Mouse (Mus musculus) gastrocnemius, postnatal 4 days (tissue): ENCODE data around the gene Optn. TPM values are rescaled to one million over a fixed set of nuclear protein-coding genes. Genes with fewer than 3 reads are reported as not detected.

ENCODE experiments used
- DNase-seq, 2 experiments: peaks; one replicate each; pipeline ENCODE4 v3.0.0; 2021 to 2022; ENCODE audit warnings: low spot score in 2 of 2, mixed read lengths in 2 of 2
- total RNA-seq, 2 experiments: library from RNA; stranded (reverse); gene quantifications; 2 replicates each; pipeline ENCODE4 v1.2.3; 2021

Optn gene
- total RNA-seq, 2 experiments from 2014 or later = 11.4 to 12.3 TPM

GRCm38 (mm10) chr2:5062496-5063298, 1.2 kb downstream of the Optn start:
- DNase-seq = no peak

DNA sequence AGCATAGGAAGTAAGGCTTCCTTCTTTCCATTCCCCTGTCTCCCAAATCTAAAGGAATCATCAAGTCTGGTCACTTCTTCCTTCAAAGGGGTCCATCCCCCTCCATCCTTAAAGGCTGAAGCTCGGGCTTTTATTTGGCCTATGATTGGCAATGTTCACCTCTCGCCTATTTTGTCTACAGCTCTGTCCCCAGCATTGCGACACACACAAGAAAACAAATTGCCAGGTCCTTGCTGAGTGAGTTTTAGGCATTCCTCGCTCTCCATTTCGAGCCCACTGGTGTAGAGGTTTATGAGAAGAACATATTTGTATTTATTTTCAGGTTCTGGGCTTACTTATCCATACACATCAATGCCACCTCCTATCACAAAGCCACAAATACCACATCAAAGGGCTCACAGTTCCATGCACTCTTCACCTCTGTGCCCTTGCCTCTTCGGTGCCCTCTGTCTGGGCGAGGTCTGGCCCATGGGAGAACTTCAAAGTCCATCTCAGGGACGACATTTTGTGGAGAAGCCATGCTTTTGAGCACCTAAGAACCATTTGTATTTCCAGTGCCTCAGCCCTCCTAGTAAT, 2.6 kb downstream of the Optn start:
- DNase-seq = no peak

GRCm38 (mm10) chr2:5059997-5060396, 3.9 kb downstream of the Optn start:
- no peak for DNase-seq

DNA sequence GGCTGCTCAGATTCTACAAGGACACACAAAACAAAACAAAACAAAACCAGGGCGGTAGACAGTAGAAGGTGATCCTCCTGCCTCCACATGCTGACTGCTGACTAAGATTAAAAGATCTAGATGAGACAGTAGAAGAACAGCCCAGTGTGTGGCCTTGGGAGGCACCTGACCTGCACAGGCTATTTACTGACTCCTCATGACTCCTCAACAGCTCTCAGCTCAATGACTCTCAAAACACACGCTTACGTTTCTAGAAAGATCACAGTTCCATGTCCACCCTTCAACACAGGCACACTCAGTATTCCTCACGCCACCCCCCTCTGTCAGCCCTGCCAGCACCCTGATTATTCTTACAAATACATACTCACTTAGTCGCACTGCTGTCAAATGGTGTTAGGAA, 5.4 kb downstream of the Optn start:
- no peak for DNase-seq

DNA sequence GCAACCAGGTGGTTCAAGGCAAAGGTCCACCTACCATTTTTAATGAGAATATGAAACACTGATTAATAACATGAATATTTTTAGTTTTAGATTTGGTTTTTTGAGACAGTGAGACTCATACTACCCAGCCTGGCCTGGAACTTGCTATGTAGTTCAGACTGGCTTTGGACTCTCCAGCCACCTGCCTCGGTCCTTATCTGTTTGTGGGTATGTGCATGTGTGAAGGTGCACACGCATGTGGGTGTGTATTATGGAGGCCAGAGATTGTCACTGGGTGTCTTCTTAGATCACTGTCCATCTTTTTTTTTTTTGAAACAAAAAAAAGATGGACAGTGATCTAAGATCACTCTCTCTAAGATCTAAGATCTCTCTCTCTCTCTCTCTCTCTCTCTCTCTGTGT, 13.3 kb downstream of the Optn start:
- DNase-seq = no peak

GRCm38 (mm10) chr2:5047016-5047415, 16.8 kb downstream of the Optn start:
- DNase-seq = no peak

GRCm38 (mm10) chr2:5045269-5045965, 18.4 kb downstream of the Optn start:
- DNase-seq = no peak

DNA sequence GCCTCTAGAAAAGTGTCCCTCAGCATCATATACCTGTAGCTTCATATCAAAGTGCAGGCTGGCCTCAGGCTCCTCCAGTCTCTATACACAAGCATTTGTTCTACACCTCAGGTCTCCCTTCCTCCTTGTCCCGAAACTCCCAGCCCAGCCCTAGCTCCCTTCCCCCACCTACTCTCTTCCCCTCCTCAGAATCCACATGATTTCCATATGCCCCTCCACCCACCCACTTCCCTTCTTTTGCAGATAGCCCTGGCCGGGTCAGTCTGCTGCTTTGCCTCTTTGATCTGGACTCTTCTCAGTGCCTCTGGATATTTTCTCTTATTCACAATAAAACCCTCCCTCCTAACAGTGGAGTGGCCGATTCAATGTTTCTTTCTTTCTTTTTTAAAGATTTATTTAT, 19.5 kb downstream of the Optn start:
- DNase-seq = no peak

DNA sequence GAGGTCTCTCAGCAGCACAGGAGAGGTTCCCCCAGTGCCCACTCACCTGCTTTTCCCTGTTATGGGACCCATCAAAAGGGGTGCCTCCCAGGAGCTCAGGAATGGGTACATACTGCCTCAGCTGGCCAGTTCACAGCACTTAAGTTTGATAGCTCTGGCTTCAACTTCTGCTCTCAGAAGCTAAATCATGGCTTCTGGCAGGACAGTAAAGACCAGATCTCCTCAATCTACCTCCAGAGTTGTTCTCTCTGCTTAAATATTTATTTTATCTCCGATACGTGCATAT, 20.4 kb downstream of the Optn start:
- no peak for DNase-seq

DNA sequence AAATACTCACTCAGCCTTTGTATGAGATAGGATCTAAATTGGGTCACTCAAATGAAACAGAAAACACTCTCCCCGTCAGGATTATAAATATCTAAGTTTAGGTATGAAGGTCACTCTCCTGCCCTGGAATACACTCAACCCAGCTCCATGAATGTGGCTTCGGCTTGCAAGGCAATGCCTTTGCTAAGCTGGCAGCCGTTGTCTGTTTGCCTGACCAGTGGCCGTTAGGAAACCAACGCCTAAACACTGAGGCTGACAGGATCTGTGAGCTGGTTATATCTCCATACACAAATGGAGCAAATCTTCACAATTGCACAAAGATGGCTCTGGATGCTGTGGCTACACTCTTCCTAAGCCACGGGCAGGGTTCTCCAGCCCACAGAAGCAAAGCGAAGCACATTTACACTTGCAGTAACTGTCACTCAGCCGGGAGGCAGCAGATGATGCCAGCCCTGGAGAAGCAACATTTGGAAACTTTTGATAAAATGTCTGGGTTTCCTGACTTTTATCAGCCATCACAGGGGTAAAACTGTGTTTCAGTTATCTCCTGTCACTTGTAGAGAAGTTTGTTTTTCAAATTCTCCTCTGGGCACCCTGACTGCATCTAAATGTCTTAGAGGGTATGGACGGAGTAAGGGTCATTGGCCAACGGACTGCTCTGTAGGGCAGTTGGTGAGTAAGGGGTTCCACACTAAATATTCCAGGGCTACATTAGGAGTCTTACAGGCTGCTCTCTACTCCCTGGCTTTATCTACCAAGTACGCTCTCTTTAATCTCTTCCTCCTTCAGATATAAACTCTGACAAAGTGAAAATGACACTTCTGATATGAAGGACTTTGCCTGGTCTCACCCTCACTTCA, 21.0 kb downstream of the Optn start:
- no peak for DNase-seq

DNA sequence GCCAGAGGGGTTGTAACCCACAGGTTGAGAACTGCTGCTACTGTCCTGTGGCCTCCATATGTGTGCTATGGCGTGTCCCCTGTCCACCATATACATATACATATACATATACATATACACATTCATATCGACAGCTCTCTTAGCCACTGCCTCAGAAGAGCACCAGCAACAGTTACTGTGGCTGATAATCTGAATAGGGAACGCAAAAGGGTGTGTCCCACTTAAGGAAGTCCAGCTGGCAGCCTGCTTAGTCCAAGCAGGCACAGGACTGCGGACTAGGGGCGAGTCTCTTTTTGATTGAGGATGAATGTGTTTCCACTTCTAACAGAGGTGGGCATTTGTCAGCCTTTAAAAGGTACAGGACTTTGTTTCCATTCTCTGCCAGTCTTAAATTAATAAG, 22.0 kb downstream of the Optn start:
- DNase-seq = no peak

GRCm38 (mm10) chr2:5040281-5041161, 23.3 kb downstream of the Optn start:
- no peak for DNase-seq

GRCm38 (mm10) chr2:5039350-5040170, 24.3 kb downstream of the Optn start:
- no peak for DNase-seq

GRCm38 (mm10) chr2:5038320-5038719, 25.5 kb downstream of the Optn start:
- DNase-seq = no peak

GRCm38 (mm10) chr2:5037390-5037789, 26.5 kb downstream of the Optn start:
- DNase-seq = no peak

DNA sequence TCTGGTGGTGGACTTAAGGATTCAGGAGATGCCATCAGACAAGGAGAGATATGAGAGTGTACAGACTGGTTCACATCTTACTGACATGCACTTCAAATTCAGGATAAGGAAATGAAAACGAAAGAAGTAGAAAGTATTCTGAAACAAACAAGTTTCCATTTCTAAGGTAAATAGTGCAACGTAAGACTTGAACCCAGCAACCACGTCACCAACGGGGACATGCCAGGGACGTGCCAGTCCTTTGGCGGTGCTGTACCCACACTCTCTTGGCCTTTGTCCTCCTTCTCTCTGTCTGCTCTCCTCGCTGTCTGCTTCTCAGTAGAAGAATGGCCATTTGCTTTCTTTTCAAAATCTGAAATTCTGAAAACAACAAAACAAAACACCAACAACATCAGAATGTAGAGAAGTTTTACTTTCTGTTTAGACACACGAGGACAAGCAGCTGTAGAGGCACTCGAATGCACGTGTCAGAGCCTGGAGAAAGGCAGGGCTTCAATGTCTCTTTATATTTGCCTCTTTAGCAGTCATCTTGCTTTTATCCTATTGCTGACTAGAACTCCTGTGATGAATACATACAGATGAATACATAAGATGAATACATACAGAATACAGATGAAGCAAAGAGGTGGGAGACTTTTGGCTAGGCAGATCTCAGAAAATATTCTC, 27.3 kb downstream of the Optn start:
- DNase-seq = no peak

DNA sequence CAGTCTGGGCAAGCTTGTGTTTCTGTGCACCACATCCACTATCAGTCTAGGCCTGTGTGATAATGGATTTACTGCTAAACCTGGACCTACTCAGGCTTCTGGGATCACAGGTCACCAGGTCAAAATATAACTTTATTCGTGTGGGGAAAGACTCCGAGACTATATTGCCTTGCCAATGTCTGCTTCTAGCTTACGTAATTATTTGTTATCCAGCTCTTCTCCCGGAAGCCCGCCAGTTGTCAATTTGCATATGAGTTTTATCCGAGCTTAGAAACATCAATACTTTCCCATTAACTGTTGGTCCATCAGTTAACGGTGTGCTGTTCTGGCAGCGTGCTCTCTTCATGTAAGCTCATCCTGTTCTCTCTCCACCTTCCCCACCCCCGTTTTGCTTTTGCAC, 28.6 kb downstream of the Optn start:
- no peak for DNase-seq

GRCm38 (mm10) chr2:5034801-5035200, 29.1 kb downstream of the Optn start:
- DNase-seq = no peak
